Mouse (Mus musculus) heart, adult 2 months (tissue): Measurements from ENCODE around the gene Trp73.

Experiments
- CTCF ChIP-seq: fragments of 200-600 bp; IDR thresholded peaks from 2 replicates; pipeline ENCODE4 v1.8.1; 2022; ENCODE audit warnings: antibody characterized with exemption, mild to moderate bottlenecking, moderate library complexity
- POLR2A ChIP-seq: fragments of 200-500 bp; IDR thresholded peaks from 2 replicates; pipeline ENCODE4 v1.6.1; 2011; ENCODE audit warnings: mild to moderate bottlenecking, low read depth, low read length, control low read depth; ENCODE audit not compliant: insufficient read depth

GRCm38 (mm10) chr4:154116421-154116820 lies 23.6 kb downstream of the Trp73 start:
- TF ChIP-seq CTCF, result no peak
- no peak for TF ChIP-seq POLR2A
